Comparison of ENCODE assay signal across 8 mouse cellular contexts in genomic region chr15:79063160-79063740, GRCm38 (mm10). TPM values are rescaled to one million over a fixed set of nuclear protein-coding genes. Genes with fewer than 3 reads are reported as not detected.
A peak's percentile ranks its signal among the peaks of the same experiment; 100 is the strongest.
DNase-seq lines count a peak whose midpoint lies in the region; ATAC-seq and TF ChIP-seq lines count a peak whose summit lies in the region.

No protein-coding gene starts in this region.

- TF ChIP-seq CTCF in lung, embryonic 14.5 days (IDR thresholded peaks at IDR 0.05; ENCODE audit: low read depth): no peak
- no peak for TF ChIP-seq CTCF in embryonic fibroblast, embryonic 13.5 days (IDR thresholded peaks at IDR 0.05; ENCODE audit: borderline replicate concordance, insufficient read depth, low read length)
- no peak for TF ChIP-seq CTCF in small intestine, adult 2 months (IDR thresholded peaks at IDR 0.05; ENCODE audit: extremely low read depth, insufficient read length, insufficient replicate concordance, low read depth, low read length)

- TF ChIP-seq POLR2A in embryonic fibroblast, embryonic 13.5 days (IDR thresholded peaks at IDR 0.05; ENCODE audit: low read depth, low read length): no peak
- no peak for TF ChIP-seq POLR2A in small intestine, adult 2 months (IDR thresholded peaks at IDR 0.05; ENCODE audit: low read depth, low read length)

- peak overlapping the region; percentile 36 for H3K4me3 ChIP-seq in lung, embryonic 14.5 days (ENCODE audit: low read depth, low read length)
- H3K4me3 ChIP-seq in embryonic fibroblast, embryonic 13.5 days (ENCODE audit: insufficient read depth, low read length): peak overlapping the region; percentile 3; the same call in 1 of the 2 replicates
- peak overlapping the region; percentile 99 for H3K4me3 ChIP-seq in limb, embryonic 10.5 days
- H3K4me3 ChIP-seq in small intestine, adult 2 months (ENCODE audit: low read depth, low read length): no peak overlapping the region

- WGBS in lung, embryonic 14.5 days: 10% methylated on average over 14 of the region's 14 CpGs
- 12% methylated on average over 14 of the region's 14 CpGs for WGBS in limb, embryonic 10.5 days
- WGBS in small intestine, adult 2 months: 4% methylated on average over 14 of the region's 14 CpGs

- peak overlapping the region; percentile 52 for H3K9ac ChIP-seq in lung, embryonic 14.5 days

- H3K27ac ChIP-seq in lung, embryonic 14.5 days (ENCODE audit: low read depth): no peak overlapping the region
- H3K27ac ChIP-seq in embryonic fibroblast, embryonic 13.5 days (ENCODE audit: insufficient read depth, low read length): no peak overlapping the region
- H3K27ac ChIP-seq in limb, embryonic 10.5 days: peak overlapping the region; percentile 77
- H3K27ac ChIP-seq in small intestine, adult 2 months (ENCODE audit: insufficient read depth, low read depth, low read length): 0 out of 2 replicates have a peak overlapping the region, but pooled peaks have one; percentile 6

- no peaks in the 10 kb centered on the region for H3K9me3 ChIP-seq in lung, embryonic 14.5 days (ENCODE audit: low read depth, low read length)
- H3K9me3 ChIP-seq in limb, embryonic 10.5 days (replicated peaks): no peaks in the 10 kb centered on the region

- no peak for DNase-seq in lung, embryonic 14.5 days
- no peak for DNase-seq in lung, postnatal 25 days (ENCODE audit: low spot score)
- DNase-seq in limb, embryonic 10.5 days (ENCODE audit: low spot score): no peak
- DNase-seq in spleen, adult 12 weeks (ENCODE audit: low spot score): no peak
- DNase-seq in adrenal gland, postnatal 14 days: no peak

- H3K36me3 ChIP-seq in lung, embryonic 14.5 days (ENCODE audit: insufficient read depth): peaks cover 26% of the 10 kb centered on the region
- H3K36me3 ChIP-seq in limb, embryonic 10.5 days: peaks cover 30% of the 10 kb centered on the region
- peaks cover 21% of the 10 kb centered on the region for H3K36me3 ChIP-seq in small intestine, adult 2 months (ENCODE audit: control insufficient read depth, insufficient read depth, low read length)

- no peak for ATAC-seq in lung, embryonic 14.5 days (ENCODE audit: insufficient read depth)
- ATAC-seq in frontal cortex, adult (ENCODE audit: low TSS enrichment): no peak

- H3K27me3 ChIP-seq in lung, embryonic 14.5 days (ENCODE audit: insufficient read depth, low read length): no peaks in the 10 kb centered on the region
- H3K27me3 ChIP-seq in limb, embryonic 10.5 days (ENCODE audit: low read depth, poor library complexity, severe bottlenecking): no peaks in the 10 kb centered on the region
- no peaks in the 10 kb centered on the region for H3K27me3 ChIP-seq in small intestine, adult 2 months (ENCODE audit: control insufficient read depth, insufficient read depth, low read length)

- peak overlapping the region; percentile 74 for H3K4me2 ChIP-seq in lung, embryonic 14.5 days

- H3K4me1 ChIP-seq in lung, embryonic 14.5 days (ENCODE audit: insufficient read depth): 0 out of 2 replicates have a peak, but pooled peaks cover 5% of the 10 kb centered on the region
- H3K4me1 ChIP-seq in embryonic fibroblast, embryonic 13.5 days (ENCODE audit: control insufficient read depth, insufficient read depth, low read length): no peaks in the 10 kb centered on the region
- H3K4me1 ChIP-seq in limb, embryonic 10.5 days: peaks cover 52% of the 10 kb centered on the region
- H3K4me1 ChIP-seq in small intestine, adult 2 months (ENCODE audit: control insufficient read depth, insufficient read depth, insufficient read length, low read length): peaks cover 18% of the 10 kb centered on the region

RNA-seq across cellular contexts. Expression of gene Ankrd54, which starts 0.6 kb away (rescaled TPM):
- 54.4 and 55.4 TPM in 2 replicates for polyA plus RNA-seq in lung, embryonic 14.5 days (2014; fragmentation: Nextera tagmentation; extraction: Ambion mirVana)
- 10.4 and 13.8 TPM in 2 replicates for polyA plus RNA-seq in embryonic fibroblast, embryonic 13.5 days (2011; ENCODE audit: insufficient read length, low read depth, missing spikeins)
- 73.8 and 77.9 TPM in 2 replicates for polyA plus RNA-seq in limb, embryonic 10.5 days (2016; fragmentation: Nextera tagmentation; extraction: Ambion mirVana)
- 70.4 and 92.7 TPM in 2 replicates for polyA plus RNA-seq in small intestine, adult 2 months (2012; rRNA removed)
- total RNA-seq in adrenal gland, postnatal 14 days (2021): 23.3 and 24.1 TPM in 2 replicates

RNA-seq across cellular contexts. Expression of gene Eif3l, which starts 11.7 kb away (rescaled TPM):
- 243 and 249 TPM in 2 replicates for polyA plus RNA-seq in lung, embryonic 14.5 days (2014; fragmentation: Nextera tagmentation; extraction: Ambion mirVana)
- 247 and 268 TPM in 2 replicates for polyA plus RNA-seq in embryonic fibroblast, embryonic 13.5 days (2011; ENCODE audit: insufficient read length, low read depth, missing spikeins)
- 278 and 295 TPM in 2 replicates for polyA plus RNA-seq in limb, embryonic 10.5 days (2016; fragmentation: Nextera tagmentation; extraction: Ambion mirVana)
- polyA plus RNA-seq in small intestine, adult 2 months (2012; rRNA removed): 52.5 and 88.3 TPM in 2 replicates
- total RNA-seq in adrenal gland, postnatal 14 days (2021): 171 and 177 TPM in 2 replicates

RNA-seq across cellular contexts. Expression of gene Galr3, which starts 21.6 kb away (rescaled TPM):
- not detected in 2 replicates for polyA plus RNA-seq in lung, embryonic 14.5 days (2014; fragmentation: Nextera tagmentation; extraction: Ambion mirVana)
- not detected in 2 replicates for polyA plus RNA-seq in embryonic fibroblast, embryonic 13.5 days (2011; ENCODE audit: insufficient read length, low read depth, missing spikeins)
- 0.13 TPM in 1 of 2 replicates, not detected in the other for polyA plus RNA-seq in limb, embryonic 10.5 days (2016; fragmentation: Nextera tagmentation; extraction: Ambion mirVana)
- polyA plus RNA-seq in small intestine, adult 2 months (2012; rRNA removed): 2.2 and 8.0 TPM in 2 replicates
- 0.41 and 0.78 TPM in 2 replicates for total RNA-seq in adrenal gland, postnatal 14 days (2021)

RNA-seq across cellular contexts. Expression of gene H1f0, which starts 35.0 kb away (rescaled TPM):
- polyA plus RNA-seq in lung, embryonic 14.5 days (2014; fragmentation: Nextera tagmentation; extraction: Ambion mirVana): 201 and 209 TPM in 2 replicates
- 107 and 206 TPM in 2 replicates for polyA plus RNA-seq in embryonic fibroblast, embryonic 13.5 days (2011; ENCODE audit: insufficient read length, low read depth, missing spikeins)
- 330 and 448 TPM in 2 replicates for polyA plus RNA-seq in limb, embryonic 10.5 days (2016; fragmentation: Nextera tagmentation; extraction: Ambion mirVana)
- 120 and 218 TPM in 2 replicates for polyA plus RNA-seq in small intestine, adult 2 months (2012; rRNA removed)
- total RNA-seq in adrenal gland, postnatal 14 days (2021): 162 and 178 TPM in 2 replicates

RNA-seq across cellular contexts. Expression of gene Micall1, which starts 45.4 kb away (rescaled TPM):
- 7.5 and 9.0 TPM in 2 replicates for polyA plus RNA-seq in lung, embryonic 14.5 days (2014; fragmentation: Nextera tagmentation; extraction: Ambion mirVana)
- 17.0 and 27.4 TPM in 2 replicates for polyA plus RNA-seq in embryonic fibroblast, embryonic 13.5 days (2011; ENCODE audit: insufficient read length, low read depth, missing spikeins)
- polyA plus RNA-seq in limb, embryonic 10.5 days (2016; fragmentation: Nextera tagmentation; extraction: Ambion mirVana): 6.8 and 9.7 TPM in 2 replicates
- 18.8 and 23.8 TPM in 2 replicates for polyA plus RNA-seq in small intestine, adult 2 months (2012; rRNA removed)
- total RNA-seq in adrenal gland, postnatal 14 days (2021): 34.3 and 41.0 TPM in 2 replicates

Comparison
In these comparisons a context has a peak if more than half of its experiments do, and no peak if none do; other contexts are left out.
1. H3K27ac ChIP-seq: peak in limb, embryonic 10.5 days (single experiment) and small intestine, adult 2 months (single experiment); none in lung, embryonic 14.5 days (single experiment) and embryonic fibroblast, embryonic 13.5 days (single experiment).